Mouse (Mus musculus) frontal cortex, postnatal 25 days (tissue): ENCODE measurements around the gene Kat2a.

ENCODE experiments used
- DNase-seq, 2 experiments: peaks; one replicate each; pipeline ENCODE4 v3.0.0; 2022; ENCODE audit warnings: low spot score in 2 of 2

Gene Kat2a

GRCm38 (mm10) chr11:100711783-100712615, at the start of gene Kat2a:
Gene Kat2a, minus strand, starts transcription at chr11:100712465.
- DNase-seq: peak; percentile 59 to 70

DNA sequence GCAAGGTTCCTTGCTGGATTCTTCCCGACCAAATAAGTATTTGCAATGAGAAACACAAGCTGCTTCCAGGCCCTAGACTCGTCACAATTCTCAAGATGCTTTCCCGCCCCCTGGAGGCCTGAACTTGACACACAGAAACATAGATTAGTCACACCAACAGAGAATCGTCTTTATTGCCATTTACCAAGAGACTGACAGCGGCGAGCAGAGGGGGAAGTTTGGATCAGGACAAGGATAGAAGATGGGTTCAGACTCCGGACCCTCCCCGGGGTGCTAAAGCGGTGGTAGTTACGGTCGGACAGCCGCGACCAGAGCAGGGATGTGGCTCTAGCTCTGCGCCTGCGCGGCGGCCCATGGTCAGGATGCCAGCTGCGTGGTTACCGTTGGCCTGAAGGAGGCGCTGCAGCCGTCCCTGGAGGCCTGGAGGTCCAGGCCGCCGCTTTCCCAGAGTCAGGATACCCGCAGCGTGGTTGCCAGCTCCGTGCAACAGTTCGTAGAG, 49.3 kb upstream of the Kat2a start:
- peak; percentile 85 to 86 for DNase-seq

- peak; percentile 65 to 83 for DNase-seq
Observed at GRCm38 (mm10) chr11:100759611-100760233, 47.5 kb upstream of the Kat2a start, which contains the start of gene Kcnh4. Gene Kcnh4, minus strand, starts transcription at chr11:100759942.

GRCm38 (mm10) chr11:100758707-100759610, 46.7 kb upstream of the Kat2a start:
- DNase-seq: no peak

DNA sequence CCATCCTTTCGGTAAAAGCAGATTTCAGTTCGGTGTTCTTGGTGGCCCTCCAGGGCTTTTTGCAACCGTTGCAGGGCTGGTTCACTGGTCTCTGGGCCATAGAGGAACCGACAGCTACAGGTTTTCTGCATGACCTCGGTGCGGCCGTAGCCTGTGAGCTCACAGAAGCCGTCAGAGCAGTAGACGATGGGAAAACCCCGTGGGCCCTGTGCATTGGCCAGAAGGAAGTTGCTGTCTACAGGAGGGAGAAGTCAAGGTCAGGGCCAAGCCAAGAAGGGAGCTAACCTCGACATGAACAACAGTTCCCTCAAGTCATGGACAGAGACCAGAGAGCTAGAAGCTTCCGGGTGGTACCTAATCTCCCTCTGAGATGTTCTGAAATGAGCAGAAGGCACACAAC, 45.3 kb upstream of the Kat2a start:
- no peak for DNase-seq

DNA sequence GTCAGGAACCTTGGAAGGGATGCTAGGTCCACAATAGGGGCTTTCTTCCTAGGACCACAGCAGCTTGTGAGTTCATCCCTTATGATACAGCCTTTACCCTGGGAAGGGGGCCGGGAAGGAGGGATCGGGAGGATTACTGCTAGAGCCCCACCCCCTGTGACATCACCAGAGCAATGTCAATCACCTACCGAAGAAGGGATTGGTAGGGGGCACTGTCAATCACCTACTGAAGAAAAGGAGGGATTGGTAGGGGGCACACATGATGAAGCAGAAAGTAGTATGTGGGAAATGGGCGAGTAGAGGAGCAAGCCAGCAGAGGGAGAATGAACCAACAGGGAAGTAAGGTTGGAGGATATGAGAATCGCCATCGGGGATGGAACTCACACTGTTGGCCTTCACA, 44.2 kb upstream of the Kat2a start:
- no peak for DNase-seq

GRCm38 (mm10) chr11:100754693-100755057, 42.4 kb upstream of the Kat2a start:
- DNase-seq: peak in 1 of 2 experiments; percentile 42

- peak in 1 of 2 experiments; percentile 49 for DNase-seq
Observed at GRCm38 (mm10) chr11:100754021-100754692, 41.9 kb upstream of the Kat2a start.

- DNase-seq: no peak
Observed at GRCm38 (mm10) chr11:100752294-100752693, 40.0 kb upstream of the Kat2a start.

DNA sequence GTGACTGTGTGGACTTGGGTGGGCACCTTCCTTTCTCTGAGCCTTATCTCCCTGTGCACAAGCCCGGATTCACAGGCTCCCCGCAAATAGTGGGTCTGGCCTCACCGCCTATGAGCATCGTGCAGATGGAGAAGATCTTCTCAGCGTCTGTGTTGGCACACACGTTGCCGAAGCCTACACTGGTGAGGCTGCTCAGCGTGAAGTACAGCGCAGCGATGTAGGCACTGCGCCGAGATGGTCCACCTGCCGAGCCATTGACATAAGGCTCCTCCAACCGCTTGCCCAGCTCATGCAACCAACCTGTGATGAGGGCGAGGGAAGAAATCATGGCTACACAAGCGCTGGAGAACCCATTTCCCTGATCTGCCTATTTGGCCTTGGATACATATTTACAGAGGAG, 37.9 kb upstream of the Kat2a start:
- DNase-seq: no peak

GRCm38 (mm10) chr11:100749469-100749868, 37.2 kb upstream of the Kat2a start:
- no peak for DNase-seq

GRCm38 (mm10) chr11:100748620-100749019, 36.4 kb upstream of the Kat2a start:
- no peak for DNase-seq

DNA sequence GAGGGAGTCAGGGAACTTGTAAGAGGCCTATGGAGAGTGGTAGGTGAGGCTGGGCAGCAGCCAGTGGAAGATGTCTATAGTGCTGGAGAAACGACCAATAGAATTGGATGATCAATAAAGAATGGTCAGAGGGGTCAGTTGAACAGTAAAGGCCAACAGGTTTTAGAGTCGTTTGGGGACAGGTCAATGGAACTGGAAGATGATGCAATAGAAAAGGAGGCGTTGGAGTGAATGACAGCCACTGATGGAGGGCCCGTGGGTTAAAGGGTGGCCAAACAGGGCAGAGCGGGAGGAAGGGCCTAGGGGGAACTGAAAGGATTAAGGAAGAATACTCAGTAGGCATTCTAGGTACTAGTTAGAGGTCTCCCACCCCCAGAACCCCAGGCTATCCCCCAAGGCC, 34.8 kb upstream of the Kat2a start:
- no peak for DNase-seq

GRCm38 (mm10) chr11:100746546-100746945, 34.3 kb upstream of the Kat2a start:
- no peak for DNase-seq

DNA sequence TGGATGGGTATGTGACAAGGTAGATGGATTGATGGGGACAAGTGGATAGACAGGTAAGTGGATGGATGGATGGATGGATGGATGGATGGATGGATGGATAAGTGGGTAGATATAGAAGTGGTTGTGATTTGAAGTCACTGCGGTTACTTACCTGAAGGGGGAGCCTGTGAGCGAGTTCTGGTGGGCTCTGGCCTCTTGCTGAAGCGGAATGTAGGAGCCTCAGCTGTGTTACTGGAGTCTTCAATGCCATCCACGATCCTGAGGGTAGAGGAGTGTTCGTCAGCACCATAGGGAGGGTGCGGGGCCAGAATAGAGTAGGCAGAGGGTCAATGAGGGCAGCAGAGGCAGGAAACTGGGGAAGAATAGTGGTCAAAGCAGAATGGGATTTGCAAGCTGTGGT, 32.8 kb upstream of the Kat2a start:
- DNase-seq: peak in 1 of 2 experiments; percentile 45

- DNase-seq: no peak
Observed at GRCm38 (mm10) chr11:100741348-100741747, 29.1 kb upstream of the Kat2a start.

DNA sequence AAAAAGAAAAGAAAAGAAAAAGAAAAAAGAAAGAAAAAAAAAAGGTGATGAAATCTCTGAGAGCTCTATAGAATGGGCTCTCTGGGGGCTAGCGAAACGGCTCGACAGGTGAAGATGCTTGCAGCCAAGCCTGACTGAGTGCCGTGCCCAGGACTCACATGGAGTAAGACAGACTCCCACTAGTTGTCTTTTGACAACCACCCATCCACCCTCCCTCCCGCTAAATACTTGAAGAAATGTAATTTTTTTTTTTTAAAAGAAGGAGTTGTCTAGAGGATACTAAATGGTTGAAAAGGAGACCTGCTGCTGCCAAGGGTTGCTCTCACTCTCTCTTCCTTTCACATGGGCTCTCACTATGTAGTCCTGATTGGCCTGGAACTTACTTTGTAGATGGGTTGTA, 26.5 kb upstream of the Kat2a start:
- no peak for DNase-seq

GRCm38 (mm10) chr11:100738066-100738604, 25.9 kb upstream of the Kat2a start, which contains the start of gene Rab5c:
Gene Rab5c, minus strand, starts transcription at chr11:100738215.
- DNase-seq: peak; percentile 94 to 97

DNA sequence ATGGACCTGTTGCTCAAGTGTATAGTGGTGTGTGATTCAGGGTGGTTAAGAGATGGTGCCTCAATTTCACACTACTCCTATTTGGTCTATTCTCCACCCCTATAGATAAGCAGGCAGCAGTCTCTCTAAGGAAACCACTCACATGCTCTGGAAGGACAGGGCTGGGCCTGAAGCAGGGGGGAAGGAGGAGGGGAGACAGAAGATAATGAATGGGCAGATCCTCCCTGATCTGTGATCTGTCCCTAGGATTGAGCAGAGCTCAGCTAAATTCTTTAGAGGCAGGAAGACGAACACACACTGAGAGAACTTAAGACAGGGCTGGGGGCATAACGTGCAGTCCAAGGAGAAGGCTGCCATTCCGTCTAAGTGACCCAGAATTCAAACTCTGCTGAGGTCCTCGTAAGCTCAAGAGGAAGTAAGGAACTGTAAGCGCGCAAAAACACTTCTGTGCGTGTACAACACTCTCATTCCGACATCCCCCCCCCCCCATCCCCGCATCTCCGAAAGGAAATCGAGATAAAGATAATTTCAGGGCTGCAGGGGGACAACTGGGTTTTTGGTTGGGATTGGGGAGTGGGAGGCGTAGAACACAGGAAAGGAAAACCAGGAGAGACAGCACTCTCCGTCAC, 25.0 kb upstream of the Kat2a start:
- DNase-seq: no peak

GRCm38 (mm10) chr11:100736746-100737080, 24.4 kb upstream of the Kat2a start:
- DNase-seq: no peak
